Mouse (Mus musculus) embryonic fibroblast, embryonic 13.5 days (primary cell): ENCODE measurements around the gene Tcaf2. TPM values are rescaled to one million over a fixed set of nuclear protein-coding genes. Genes with fewer than 3 reads are reported as not detected.

Experiments used
- H3K27ac ChIP-seq: 2 replicates; pipeline ENCODE4 v1.5.1; 2012; ENCODE audit warnings: low read length, control low read depth, inconsistent platforms; ENCODE audit not compliant: insufficient read depth
- H3K4me1 ChIP-seq: 2 replicates; pipeline ENCODE4 v1.6.1; 2011; ENCODE audit warnings: low read length; ENCODE audit not compliant: control insufficient read depth, insufficient read depth
- H3K4me3 ChIP-seq: 2 replicates; pipeline ENCODE4 v1.5.1; 2011; ENCODE audit warnings: mild to moderate bottlenecking, control low read depth, low read length; ENCODE audit not compliant: insufficient read depth
- CTCF ChIP-seq: IDR thresholded peaks from 2 replicates; pipeline ENCODE4 v1.5.1; 2011; ENCODE audit warnings: mild to moderate bottlenecking, control low read depth, low read length, moderate library complexity, borderline replicate concordance; ENCODE audit not compliant: insufficient read depth
- POLR2A ChIP-seq: IDR thresholded peaks from 2 replicates; pipeline ENCODE4 v1.6.1; 2011; ENCODE audit warnings: low read depth, mild to moderate bottlenecking, control low read depth, low read length, moderate library complexity
- polyA plus RNA-seq: library from polyadenylated mRNA; stranded (reverse); fragments of >200 nt; gene quantifications from 2 replicates; pipeline ENCODE4 v1.2.4, GENCODE M21; 2011; ENCODE audit warnings: low read depth; ENCODE audit not compliant: missing spikeins, insufficient read length

Gene Tcaf2
- polyA plus RNA-seq, 1 experiment, result 8.8 TPM

GRCm38 (mm10) chr6:42578678-42579077 is 66.4 kb downstream of the Tcaf2 start:
- peaks cover 3% of the 10 kb centered on the region for H3K4me1 ChIP-seq
- TF ChIP-seq CTCF (no peak), POLR2A (no peak)
- no peak overlapping the region for H3K27ac ChIP-seq
- H3K4me3 ChIP-seq, result no peak overlapping the region

GRCm38 (mm10) chr6:42577433-42577832 is 67.6 kb downstream of the Tcaf2 start:
- H3K27ac ChIP-seq, result no peak overlapping the region
- no peaks in the 10 kb centered on the region for H3K4me1 ChIP-seq
- no peak overlapping the region for H3K4me3 ChIP-seq
- TF ChIP-seq POLR2A (no peak), CTCF (no peak)

Other genes with a start within 250 kb of the Tcaf2 start
- gene Tas2r143, start 245.0 kb downstream of the Tcaf2 start, polyA plus RNA-seq, result not detected in 2 replicates
- not detected in 2 replicates for gene Tas2r135, start 239.8 kb downstream of the Tcaf2 start, polyA plus RNA-seq
- not detected in 2 replicates for gene Tas2r126, start 210.7 kb downstream of the Tcaf2 start, polyA plus RNA-seq
- gene Olfr458, start 180.1 kb downstream of the Tcaf2 start, polyA plus RNA-seq, result not detected in 2 replicates
- not detected in 2 replicates for gene Olfr457, start 168.9 kb downstream of the Tcaf2 start, polyA plus RNA-seq
- gene Olfr456, start 158.0 kb downstream of the Tcaf2 start, polyA plus RNA-seq, result not detected in 2 replicates
- gene Olfr455, start 97.7 kb downstream of the Tcaf2 start, polyA plus RNA-seq, result not detected in 2 replicates
- not detected in 2 replicates for gene Tcaf3, start 47.6 kb downstream of the Tcaf2 start, polyA plus RNA-seq
- gene Tcaf1, start 64.8 kb upstream of the Tcaf2 start, polyA plus RNA-seq, result 70.1 and 78.0 TPM in 2 replicates
- not detected in 2 replicates for gene Olfr453, start 94.1 kb upstream of the Tcaf2 start, polyA plus RNA-seq
- not detected in 2 replicates for gene Olfr38, start 111.2 kb upstream of the Tcaf2 start, polyA plus RNA-seq
- gene Olfr452, start 139.8 kb upstream of the Tcaf2 start, polyA plus RNA-seq, result not detected in 2 replicates
- gene Olfr450, start 166.7 kb upstream of the Tcaf2 start, polyA plus RNA-seq, result not detected in 2 replicates
- not detected in 2 replicates for gene Olfr449, start 189.1 kb upstream of the Tcaf2 start, polyA plus RNA-seq
- not detected in 2 replicates for gene Olfr448, start 245.2 kb upstream of the Tcaf2 start, polyA plus RNA-seq